Mouse (Mus musculus): ENCODE data around the gene Nudt14. TPM values are rescaled to one million over a fixed set of nuclear protein-coding genes. Genes with fewer than 3 reads are reported as not detected.
A peak's percentile ranks its signal among the peaks of the same experiment; 100 is the strongest.

Nudt14 gene
- total RNA-seq, 1 experiment: 21.9 TPM

- in situ Hi-C loops (cut with MboI; ENCODE audit: low sequenced_read_pairs in 2 of 2, unreplicated experiment in 2 of 2): no loop called here
- no peak for DNase-seq (ENCODE audit: low read depth, low spot score)
- no peak overlapping the region for H3K27ac ChIP-seq (ENCODE audit: insufficient read depth, low read depth, low read length, poor library complexity, severe bottlenecking)
Observed at GRCm38 (mm10) chr12:112952433-112952832, 10.5 kb upstream of the Nudt14 start.

DNA sequence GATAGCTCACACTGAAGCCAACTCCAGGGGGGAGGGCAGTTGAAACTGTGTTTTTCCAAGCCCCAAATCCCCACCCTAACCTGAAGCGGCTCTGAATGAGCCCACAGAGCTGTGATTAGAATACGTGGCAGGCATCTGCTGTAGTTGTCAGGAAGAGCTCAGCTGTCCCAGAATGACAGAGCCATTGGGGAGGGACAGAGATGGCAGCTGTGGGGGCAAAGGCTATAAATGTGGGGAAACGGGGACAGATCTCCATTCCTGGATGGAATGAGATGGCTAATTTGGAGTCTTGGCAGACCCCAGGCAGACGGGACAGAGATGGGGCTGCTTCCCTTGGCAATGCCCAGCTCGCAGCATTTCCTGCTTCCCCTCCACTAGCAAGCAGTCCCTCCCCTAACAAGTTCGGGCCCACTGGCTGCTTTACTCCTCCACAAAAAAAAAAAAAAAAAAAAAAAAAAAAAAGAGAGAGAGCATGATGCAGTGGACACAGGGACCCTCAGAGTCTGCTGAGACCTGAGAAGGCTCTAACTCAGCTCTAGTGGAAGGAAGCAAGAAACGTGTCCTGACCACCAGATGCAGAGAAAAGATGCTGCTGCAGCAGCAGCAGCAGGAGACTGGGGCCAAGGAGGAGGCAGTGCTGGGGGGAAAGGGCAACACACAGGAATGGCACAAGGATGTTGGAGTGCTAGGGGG, 9.4 kb upstream of the Nudt14 start:
- no peak overlapping the region for H3K9ac ChIP-seq (ENCODE audit: insufficient read depth, low read depth, low read length, poor library complexity, severe bottlenecking)
- DNase-seq (ENCODE audit: low read depth, low spot score): no peak
- TF ChIP-seq ZNF384 (IDR thresholded peaks at IDR 0.05; ENCODE audit: low read depth, low read length) (0 out of 2 replicates have a peak, but pooled peaks have one; percentile 40), MAFK (IDR thresholded peaks at IDR 0.05; ENCODE audit: insufficient read depth, low read depth, low read length) (no peak)
- no peaks in the 10 kb centered on the region for H3K9me3 ChIP-seq (ENCODE audit: control insufficient read depth, insufficient read depth, low read depth, low read length)
- in situ Hi-C loops (cut with MboI; ENCODE audit: low sequenced_read_pairs in 2 of 2, unreplicated experiment in 2 of 2): no loop called here
- H3K4me3 ChIP-seq (ENCODE audit: insufficient read depth in 1 of 2, low read depth in 1 of 2, low read length in 2 of 2, poor library complexity in 1 of 2, severe bottlenecking in 1 of 2): no peak overlapping the region
- H3K27ac ChIP-seq (ENCODE audit: insufficient read depth, low read depth, low read length, poor library complexity, severe bottlenecking): no peak overlapping the region
- H3K36me3 ChIP-seq (ENCODE audit: control insufficient read depth, insufficient read depth, low read length, poor library complexity, severe bottlenecking): no peaks in the 10 kb centered on the region
- peaks cover 1 to 16% of the 10 kb centered on the region in 2 experiments; a peak in 3 of 4 replicates for H3K4me1 ChIP-seq (ENCODE audit: control insufficient read depth in 2 of 2, insufficient read depth in 2 of 2, low read length in 2 of 2, poor library complexity in 1 of 2)

More at GRCm38 (mm10) chr12:112952433-112952832, 10.5 kb upstream of the Nudt14 start:
- Histone ChIP-seq H3K4me3 (ENCODE audit: insufficient read depth in 1 of 2, low read depth in 1 of 2, low read length in 2 of 2, poor library complexity in 1 of 2, severe bottlenecking in 1 of 2) (no peak overlapping the region), H3K4me1 (ENCODE audit: control insufficient read depth in 2 of 2, insufficient read depth in 2 of 2, low read length in 2 of 2, poor library complexity in 1 of 2) (peaks cover 0 to 7% of the 10 kb centered on the region in 2 experiments; a peak in 2 of 4 replicates), H3K9ac (ENCODE audit: insufficient read depth, low read depth, low read length, poor library complexity, severe bottlenecking) (no peak overlapping the region), H3K36me3 (ENCODE audit: control insufficient read depth, insufficient read depth, low read length, poor library complexity, severe bottlenecking) (no peaks in the 10 kb centered on the region), H3K9me3 (ENCODE audit: control insufficient read depth, insufficient read depth, low read depth, low read length) (no peaks in the 10 kb centered on the region)
- no peak for TF ChIP-seq ZC3H11A (IDR thresholded peaks at IDR 0.05; ENCODE audit: borderline replicate concordance, low read depth, low read length)
- no peak for TF ChIP-seq MAFK (IDR thresholded peaks at IDR 0.05; ENCODE audit: insufficient read depth, low read depth, low read length)
- no peak for TF ChIP-seq CHD2 (IDR thresholded peaks at IDR 0.05; ENCODE audit: low read depth, low read length)
- no peak for TF ChIP-seq ZNF384 (IDR thresholded peaks at IDR 0.05; ENCODE audit: low read depth, low read length)
- no peak for TF ChIP-seq HCFC1 (IDR thresholded peaks at IDR 0.05; ENCODE audit: borderline replicate concordance, insufficient read depth, low read length)

GRCm38 (mm10) chr12:112950761-112951129, 8.8 kb upstream of the Nudt14 start:
- no peaks in the 10 kb centered on the region for H3K9me3 ChIP-seq (ENCODE audit: control insufficient read depth, insufficient read depth, low read depth, low read length)
- no peak for TF ChIP-seq MAFK (IDR thresholded peaks at IDR 0.05; ENCODE audit: insufficient read depth, low read depth, low read length)
- no peak for TF ChIP-seq ZNF384 (IDR thresholded peaks at IDR 0.05; ENCODE audit: low read depth, low read length)

GRCm38 (mm10) chr12:112950040-112950760, 8.3 kb upstream of the Nudt14 start:
- no peaks in the 10 kb centered on the region for H3K9me3 ChIP-seq (ENCODE audit: control insufficient read depth, insufficient read depth, low read depth, low read length)
- no peaks in the 10 kb centered on the region for H3K36me3 ChIP-seq (ENCODE audit: control insufficient read depth, insufficient read depth, low read length, poor library complexity, severe bottlenecking)
- H3K27ac ChIP-seq (ENCODE audit: insufficient read depth, low read depth, low read length, poor library complexity, severe bottlenecking): no peak overlapping the region
- peaks cover 3 to 16% of the 10 kb centered on the region in 2 experiments; a peak in 3 of 4 replicates for H3K4me1 ChIP-seq (ENCODE audit: control insufficient read depth in 2 of 2, insufficient read depth in 2 of 2, low read length in 2 of 2, poor library complexity in 1 of 2)
- peak; percentile 63 for TF ChIP-seq ZNF384 (IDR thresholded peaks at IDR 0.05; ENCODE audit: low read depth, low read length)
- TF ChIP-seq MAFK (IDR thresholded peaks at IDR 0.05; ENCODE audit: insufficient read depth, low read depth, low read length): no peak
- in situ Hi-C loops (cut with MboI; ENCODE audit: low sequenced_read_pairs in 2 of 2, unreplicated experiment in 2 of 2): no loop called here
- H3K9ac ChIP-seq (ENCODE audit: insufficient read depth, low read depth, low read length, poor library complexity, severe bottlenecking): peak overlapping the region; percentile 76
- DNase-seq (ENCODE audit: low read depth, low spot score): no peak
- H3K4me3 ChIP-seq (ENCODE audit: insufficient read depth in 1 of 2, low read depth in 1 of 2, low read length in 2 of 2, poor library complexity in 1 of 2, severe bottlenecking in 1 of 2): peak overlapping the region; percentile 85 to 93

More at GRCm38 (mm10) chr12:112950761-112951129, 8.8 kb upstream of the Nudt14 start:
- Histone ChIP-seq H3K4me1 (ENCODE audit: control insufficient read depth in 2 of 2, insufficient read depth in 2 of 2, low read length in 2 of 2, poor library complexity in 1 of 2) (peaks cover 3 to 16% of the 10 kb centered on the region in 2 experiments; a peak in 3 of 4 replicates), H3K4me3 (ENCODE audit: insufficient read depth in 1 of 2, low read depth in 1 of 2, low read length in 2 of 2, poor library complexity in 1 of 2, severe bottlenecking in 1 of 2) (peak overlapping the region; percentile 85 to 93; a peak in 3 of 4 replicates), H3K27ac (ENCODE audit: insufficient read depth, low read depth, low read length, poor library complexity, severe bottlenecking) (no peak overlapping the region), H3K9ac (ENCODE audit: insufficient read depth, low read depth, low read length, poor library complexity, severe bottlenecking) (no peak overlapping the region), H3K36me3 (ENCODE audit: control insufficient read depth, insufficient read depth, low read length, poor library complexity, severe bottlenecking) (no peaks in the 10 kb centered on the region)
- in situ Hi-C loops (cut with MboI; ENCODE audit: low sequenced_read_pairs in 2 of 2, unreplicated experiment in 2 of 2): no loop called here
- DNase-seq (ENCODE audit: low read depth, low spot score): no peak

All from ES-E14 (cell line).